Mouse (Mus musculus) gastrocnemius, adult 8-10 months (tissue): Measurements from ENCODE around the gene Tsen34. TPM values are rescaled to one million over a fixed set of nuclear protein-coding genes. Genes with fewer than 3 reads are reported as not detected.
"Not testable (repeated sequence)": the region's sequence is repeated elsewhere in the genome, so short reads cannot be mapped to it uniquely, and the experiment has no call there.

ENCODE experiments used
- DNase-seq, 2 experiments: peaks; one replicate each; pipeline ENCODE4 v3.0.0; 2022; ENCODE audit warnings: low spot score in 2 of 2
- microRNA-seq: library from miRNA; unstranded; fragments of <30 nt; microRNA quantifications from one replicate; pipeline ENCODE4 v1.2.0, GENCODE M21; 2022
- total RNA-seq, 4 experiments: library from RNA; stranded (reverse); gene quantifications; 2 replicates each; pipeline ENCODE4 v1.2.4; 2022

Gene Tsen34
- total RNA-seq, 4 experiments from 2014 or later = 25.3 to 34.0 (median 29.0) TPM

- not testable (repeated sequence) for DNase-seq
Observed at GRCm38 (mm10) chr7:3720268-3720667, 27.6 kb downstream of the Tsen34 start, which contains the start of gene Pirb. Pirb (minus strand) TSS chr7:3720391.

GRCm38 (mm10) chr7:3725459-3725858 lies 32.8 kb downstream of the Tsen34 start:
- not testable (repeated sequence) for DNase-seq

- DNase-seq = not testable (repeated sequence)
Observed at GRCm38 (mm10) chr7:3732675-3733074, 40.0 kb downstream of the Tsen34 start.

Small RNAs within 50 kb of the gene (microRNA-seq; reads per million reads assigned to microRNA genes)
- gene Mir3572 = not detected

Other genes with a start within 250 kb of the Tsen34 start
- gene Tarm1, start 190.2 kb upstream of the Tsen34 start, total RNA-seq = not detected
- not detected for gene Oscar, start 76.7 kb upstream of the Tsen34 start, total RNA-seq
- 1,000 to 10,000 TPM; 1,040 to 1,135 (median 1,076) TPM for gene Ndufa3, start 75.5 kb upstream of the Tsen34 start, total RNA-seq
- 10 to 100 TPM; 10.9 to 13.9 (median 13.3) TPM for gene Tfpt, start 62.9 kb upstream of the Tsen34 start, total RNA-seq
- 10 to 100 TPM; 17.5 to 24.7 (median 20.8) TPM for gene Prpf31, start 62.9 kb upstream of the Tsen34 start, total RNA-seq
- 10 to 100 TPM; 13.2 to 17.7 (median 14.8) TPM for gene Cnot3, start 47.6 kb upstream of the Tsen34 start, total RNA-seq
- 1 to 10 TPM; 2.8 to 4.8 (median 3.7) TPM for gene Leng1, start 27.0 kb upstream of the Tsen34 start, total RNA-seq
- under 1 TPM in 3 of 4 experiments, not detected in 1; 0.27 to 0.97 (median 0.40) TPM for gene Tmc4, start 15.3 kb upstream of the Tsen34 start, total RNA-seq
- gene Mboat7, start 660 bp downstream of the Tsen34 start, total RNA-seq = 10 to 100 TPM in 1 of 4 experiments, 1 to 10 TPM in 3; 6.7 to 10.3 (median 8.2) TPM
- 100 to 1,000 TPM; 403 to 496 (median 426) TPM for gene Rps9, start 11.1 kb downstream of the Tsen34 start, total RNA-seq
- gene Pirb, start 27.5 kb downstream of the Tsen34 start, total RNA-seq = under 1 TPM; 0.15 to 0.63 (median 0.33) TPM
- gene Gm15448, start 132.8 kb downstream of the Tsen34 start, total RNA-seq = under 1 TPM in 1 of 4 experiments, not detected in 3; 0.20 TPM
- gene Pira2, start 152.2 kb downstream of the Tsen34 start, total RNA-seq = not detected
- not detected for gene Gm14548, start 205.3 kb downstream of the Tsen34 start, total RNA-seq
- under 1 TPM in 2 of 4 experiments, not detected in 2; 0.17 to 0.19 TPM for gene Lilra6, start 222.6 kb downstream of the Tsen34 start, total RNA-seq